Mouse (Mus musculus) fibroblast of lung, adult 2 months (primary cell): ENCODE results near the gene Nadk2.

Source experiments
- DNase-seq: peaks from one replicate; pipeline ENCODE4 v3.0.0-alpha.2; 2011; ENCODE audit warnings: low read depth

The Nadk2 gene

GRCm38 (mm10) chr15:9070912-9071555 lies at the start of gene Nadk2:
Nadk2 (plus strand) TSS chr15:9071260.
- DNase-seq = peak; percentile 95

- DNase-seq = no peak
Observed at GRCm38 (mm10) chr15:9055704-9056103, 15.4 kb upstream of the Nadk2 start.

- no peak for DNase-seq
Observed at GRCm38 (mm10) chr15:9059856-9060255, 11.2 kb upstream of the Nadk2 start.

DNA sequence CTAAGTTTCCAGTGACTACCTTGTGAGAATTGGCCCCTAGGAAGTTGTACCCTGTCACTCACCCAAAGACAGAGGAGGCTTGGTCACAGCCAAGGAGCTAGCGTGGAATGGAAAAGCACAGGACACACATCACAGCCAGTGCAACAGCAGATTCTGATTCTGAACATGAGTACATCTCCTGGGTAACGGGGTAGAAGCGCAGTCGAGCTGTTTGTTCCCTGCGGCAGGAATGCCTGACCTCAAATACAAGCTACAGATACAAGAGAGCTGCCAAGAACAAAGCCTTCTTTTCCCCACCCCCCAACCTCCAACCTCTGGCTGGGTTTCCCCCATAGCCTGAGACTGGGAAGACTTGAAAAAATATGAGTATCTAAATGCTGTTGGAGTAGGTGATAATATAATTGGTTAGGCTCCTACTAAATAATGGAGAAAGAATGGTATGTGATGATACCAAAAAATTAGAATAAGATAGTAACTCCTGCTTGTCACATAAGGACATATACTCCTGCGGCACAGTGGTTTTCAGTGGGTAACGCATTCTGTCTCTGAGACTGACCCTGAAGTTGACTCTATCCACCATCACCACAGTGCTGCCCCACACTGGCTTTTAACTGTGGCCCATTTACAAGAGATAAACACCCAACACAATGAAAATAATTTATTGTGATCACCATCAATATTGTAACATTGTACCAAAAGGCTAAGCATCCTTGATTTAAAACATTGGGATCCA lies 9.7 kb upstream of the Nadk2 start:
- DNase-seq = no peak

DNA sequence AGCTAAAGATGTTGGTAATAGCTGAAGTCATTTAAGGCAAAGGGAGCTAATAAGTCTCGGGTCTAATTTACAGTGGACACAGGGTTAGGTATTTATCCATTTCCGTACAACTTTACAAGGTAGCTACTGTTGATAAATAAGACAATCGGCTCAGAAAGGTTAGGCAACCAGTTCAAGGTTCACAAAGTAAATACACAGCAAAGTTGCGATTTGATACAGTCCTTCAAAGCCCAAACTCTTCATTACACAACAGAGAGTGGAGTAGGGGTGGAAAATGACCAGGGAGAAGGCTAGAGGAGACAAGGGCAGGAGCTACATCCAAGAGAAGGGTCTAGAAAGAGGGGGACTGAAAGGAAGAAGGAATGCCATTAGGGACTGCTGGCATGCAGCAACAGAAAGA lies 2.2 kb upstream of the Nadk2 start:
- DNase-seq = no peak

- no peak for DNase-seq
Observed at GRCm38 (mm10) chr15:9070353-9070752, 707 bp upstream of the Nadk2 start.

DNA sequence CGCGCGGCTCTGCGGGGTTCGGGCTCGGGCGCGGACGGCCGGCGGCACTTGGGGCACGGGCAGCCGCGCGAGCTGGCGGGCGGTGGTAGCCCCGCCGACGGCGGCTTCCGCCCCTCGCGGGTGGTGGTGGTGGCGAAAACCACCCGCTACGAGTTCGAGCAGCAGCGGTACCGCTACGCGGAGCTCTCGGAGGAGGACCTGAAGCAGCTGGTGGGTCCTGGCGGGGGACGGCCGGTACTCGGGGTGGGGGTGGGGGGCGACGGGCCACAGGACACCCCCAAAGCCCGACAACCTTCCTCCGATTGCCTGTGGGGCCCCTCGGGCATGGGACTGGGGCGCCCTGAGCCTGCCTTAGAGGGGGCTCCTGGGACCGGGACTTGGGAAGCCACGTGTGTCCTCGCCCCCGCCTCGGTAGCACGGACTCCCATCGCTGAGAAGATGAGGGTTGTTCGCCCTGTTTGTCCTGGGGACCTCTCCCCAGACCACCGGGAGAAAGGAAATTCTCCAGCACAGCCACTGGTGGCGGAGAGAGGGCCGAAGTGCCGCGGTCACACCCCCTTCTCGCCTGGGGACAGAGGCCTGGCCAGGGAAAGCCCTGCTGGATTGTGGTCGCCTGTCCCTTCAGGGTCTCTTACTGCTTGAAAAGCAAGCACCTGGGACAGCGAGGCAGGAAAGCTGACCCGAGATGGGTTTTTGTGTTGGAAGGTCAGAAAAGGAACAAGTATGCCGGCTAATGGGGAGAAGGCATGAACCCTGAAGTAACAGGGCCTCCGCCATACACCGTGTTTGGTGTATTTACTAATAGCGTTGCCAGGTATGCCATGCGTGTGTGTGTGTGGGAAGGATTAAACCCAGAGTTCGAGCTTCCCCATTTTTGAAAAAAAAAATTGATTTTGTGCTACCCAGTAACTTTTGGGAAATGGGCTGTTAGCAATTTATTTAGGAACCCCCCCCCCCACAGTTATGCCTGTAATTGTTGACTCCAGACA lies 790 bp downstream of the Nadk2 start:
- DNase-seq = no peak

DNA sequence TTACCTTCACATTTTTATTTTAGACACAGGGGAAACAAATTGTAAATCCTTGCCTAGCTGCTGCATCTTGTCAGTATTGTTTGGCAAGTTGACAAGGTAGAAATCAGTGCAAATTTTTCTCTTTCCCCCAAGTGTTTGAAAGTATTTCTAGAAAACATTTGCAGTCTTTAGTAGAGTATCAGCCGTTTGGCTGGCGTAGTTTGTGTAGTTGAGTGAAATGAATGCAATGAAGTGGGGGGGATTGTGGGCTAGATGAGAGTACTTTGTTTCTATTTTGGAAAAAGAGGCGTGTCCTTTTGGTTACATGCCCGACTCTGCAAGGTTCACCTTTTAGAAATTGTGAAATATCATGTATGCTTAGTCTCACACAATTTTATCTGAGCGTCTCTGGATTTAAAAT lies 1.6 kb downstream of the Nadk2 start:
- no peak for DNase-seq

GRCm38 (mm10) chr15:9073067-9073608 lies 2.1 kb downstream of the Nadk2 start:
- DNase-seq = no peak

GRCm38 (mm10) chr15:9073684-9074083 lies 2.6 kb downstream of the Nadk2 start:
- DNase-seq = no peak

DNA sequence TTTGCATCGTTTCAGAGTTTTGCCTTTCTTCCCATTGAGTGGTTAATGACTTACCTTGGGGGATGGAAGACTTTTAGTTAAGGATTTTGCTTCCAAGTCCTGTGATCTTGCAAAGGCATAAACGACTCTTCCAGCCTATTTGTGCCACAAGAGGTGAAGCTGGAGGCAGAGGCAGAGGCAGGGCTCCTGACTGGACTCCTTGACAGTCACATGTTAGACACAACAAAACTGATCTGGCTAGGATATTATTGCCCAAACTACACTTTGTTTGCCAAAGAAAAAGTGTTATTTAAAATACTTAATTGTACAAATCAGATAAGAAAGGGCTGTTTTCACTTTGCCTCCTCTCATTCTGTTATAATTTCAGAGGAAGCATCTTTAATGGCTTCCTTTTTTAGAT lies 3.1 kb downstream of the Nadk2 start:
- no peak for DNase-seq

GRCm38 (mm10) chr15:9074671-9075070 lies 3.6 kb downstream of the Nadk2 start:
- DNase-seq = no peak

DNA sequence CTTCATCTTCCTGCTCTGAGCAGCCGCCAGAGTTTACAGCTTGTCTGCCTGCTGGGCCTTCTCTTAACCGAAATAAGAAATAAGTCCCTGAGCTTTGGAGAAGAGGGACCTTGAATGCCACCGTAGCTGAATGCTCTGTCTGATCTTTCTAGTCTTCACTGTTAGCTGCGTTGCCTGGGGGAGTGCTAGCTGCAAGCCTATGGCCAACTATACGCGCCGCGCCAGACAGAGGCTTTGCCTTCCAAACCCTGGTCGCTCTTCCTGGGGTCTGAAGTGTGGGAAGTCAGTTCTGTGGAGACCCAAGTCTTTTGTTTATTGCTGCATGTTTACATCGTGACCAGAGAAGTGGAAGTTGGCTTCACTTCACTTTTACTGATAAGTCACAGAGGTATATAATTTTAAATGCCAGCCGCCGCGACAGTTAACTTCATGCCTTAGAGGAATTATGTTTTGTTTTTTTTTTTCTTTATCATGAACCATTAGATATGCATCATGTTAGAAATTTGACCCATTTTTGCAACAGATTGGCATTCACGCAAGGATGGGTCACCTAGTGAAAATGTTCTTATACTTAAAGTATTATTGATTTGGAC lies 4.6 kb downstream of the Nadk2 start:
- DNase-seq = no peak

- no peak for DNase-seq
Observed at GRCm38 (mm10) chr15:9078481-9079300, 7.6 kb downstream of the Nadk2 start.

- no peak for DNase-seq
Observed at GRCm38 (mm10) chr15:9079626-9080025, 8.6 kb downstream of the Nadk2 start.

- DNase-seq = no peak
Observed at GRCm38 (mm10) chr15:9080206-9080605, 9.1 kb downstream of the Nadk2 start.

DNA sequence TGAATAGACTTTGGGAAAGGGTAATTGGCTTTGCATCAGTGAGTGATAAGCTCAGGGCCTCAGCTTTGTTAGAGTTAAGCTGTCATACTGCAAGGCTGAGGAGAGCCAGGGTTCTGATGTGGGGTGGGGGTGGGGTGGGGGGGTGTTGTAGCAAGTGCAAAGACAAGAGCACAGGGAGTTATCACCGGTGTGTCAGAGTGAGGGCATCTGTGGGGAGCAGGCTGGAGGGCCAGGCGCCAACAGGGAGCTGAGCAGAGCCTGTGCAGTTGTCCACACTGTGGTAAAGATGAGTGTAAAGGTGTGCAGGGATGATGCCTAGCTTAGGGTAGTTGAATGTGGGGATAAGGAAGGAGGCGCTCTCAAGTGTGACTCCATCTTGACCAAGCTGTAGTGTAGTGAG lies 10.2 kb downstream of the Nadk2 start:
- no peak for DNase-seq

DNA sequence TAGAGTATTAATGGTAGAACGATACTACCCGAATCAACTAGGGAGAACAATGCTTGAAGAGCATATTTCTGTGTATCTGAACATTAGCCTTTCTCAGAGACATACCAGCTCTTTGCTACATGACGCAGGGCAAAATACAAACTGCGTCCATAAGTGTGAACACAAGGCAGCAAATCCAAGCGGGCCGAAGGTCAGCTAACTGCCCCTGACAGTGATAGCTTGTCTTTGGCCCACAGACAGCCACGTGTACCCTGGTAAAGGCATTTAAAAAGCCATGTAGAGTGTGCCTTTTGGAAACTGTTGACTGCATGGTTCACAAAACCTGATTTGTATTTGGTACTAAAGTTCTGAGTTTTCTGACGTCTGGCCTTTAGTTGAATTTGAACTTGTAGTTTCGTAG lies 11.7 kb downstream of the Nadk2 start:
- DNase-seq = no peak

- DNase-seq = no peak
Observed at GRCm38 (mm10) chr15:9086813-9087212, 15.8 kb downstream of the Nadk2 start.

GRCm38 (mm10) chr15:9087421-9087820 lies 16.4 kb downstream of the Nadk2 start:
- no peak for DNase-seq
